Mouse (Mus musculus) heart, postnatal 0 days (tissue): ENCODE data around the gene Lamb2.

Source experiments
- CTCF ChIP-seq: IDR thresholded peaks from 2 replicates; pipeline ENCODE4 v1.5.1; 2016; ENCODE audit warnings: antibody characterized with exemption, control low read depth, low read depth
- EP300 ChIP-seq: IDR thresholded peaks from 2 replicates; pipeline ENCODE4 v1.6.1; 2016; ENCODE audit warnings: antibody characterized with exemption, low read depth

GRCm38 (mm10) chr9:108469430-108469829 is 10.1 kb upstream of the Lamb2 start:
- TF ChIP-seq CTCF (no peak), EP300 (no peak)
